Mouse (Mus musculus) midbrain, embryonic 11.5 days (tissue): ENCODE data around the gene Tmem30c. TPM values are rescaled to one million over a fixed set of nuclear protein-coding genes. Genes with fewer than 3 reads are reported as not detected.

Source experiments
- ATAC-seq: fragments of 200-750 bp; cut with Nextera tagmentation; 2 replicates; pipeline ENCODE4 v1.8.0; 2017; ENCODE audit warnings: moderate TSS enrichment, moderate library complexity; ENCODE audit not compliant: low FRiP score
- DNase-seq: peaks from one replicate; pipeline ENCODE4 v3.0.0; 2015; ENCODE audit warnings: low spot score; ENCODE audit errors: missing footprints
- H3K27ac ChIP-seq: fragments of 300-500 bp; sonication (generic); 2 replicates; pipeline ENCODE4 v1.5.1; 2014; ENCODE audit warnings: low read depth, low read length
- H3K27me3 ChIP-seq: fragments of 300-500 bp; sonication (generic); 2 replicates; pipeline ENCODE4 v1.6.1; 2014; ENCODE audit warnings: mild to moderate bottlenecking, low read length, moderate library complexity, mixed read lengths; ENCODE audit not compliant: control insufficient read depth, insufficient read depth
- H3K36me3 ChIP-seq: fragments of 300-500 bp; sonication (generic); 2 replicates; pipeline ENCODE4 v1.6.1; 2014; ENCODE audit warnings: mild to moderate bottlenecking, low read length, moderate library complexity, mixed read lengths; ENCODE audit not compliant: control insufficient read depth, insufficient read depth
- H3K4me1 ChIP-seq: fragments of 300-500 bp; sonication (generic); 2 replicates; pipeline ENCODE4 v1.6.1; 2014; ENCODE audit warnings: low read length; ENCODE audit not compliant: control insufficient read depth, insufficient read depth
- H3K4me2 ChIP-seq: fragments of 300-500 bp; sonication (generic); 2 replicates; pipeline ENCODE4 v1.6.1; 2014; ENCODE audit warnings: mild to moderate bottlenecking, moderate library complexity
- H3K4me3 ChIP-seq: fragments of 300-500 bp; sonication (generic); 2 replicates; pipeline ENCODE4 v1.5.1; 2014; ENCODE audit warnings: low read depth, low read length
- H3K9ac ChIP-seq: fragments of 300-500 bp; sonication (generic); 2 replicates; pipeline ENCODE4 v1.6.1; 2014; ENCODE audit warnings: low read length
- H3K9me3 ChIP-seq: fragments of 300-500 bp; sonication (generic); 2 replicates; pipeline ENCODE4 v1.6.1; 2016; ENCODE audit warnings: low read length; ENCODE audit not compliant: control insufficient read depth
- WGBS: fragments of 180-500 bp; shearing (Covaris S2); extraction: QIAGEN DNeasy Blood & Tissue Kit; methylation state at CpG from one replicate; pipeline ENCODE4 v1.1.7; 2014; 5-methylcytosine and 5-hydroxymethylcytosine counted together
- polyA plus RNA-seq: library from polyadenylated mRNA; unstranded; fragments of >200 nt; fragmentation: Nextera tagmentation; extraction: Ambion mirVana; gene quantifications from 2 replicates; pipeline ENCODE4 v1.2.1, GENCODE M21; 2014

Gene Tmem30c
- polyA plus RNA-seq, 1 experiment from 2014 or later: 0.10 TPM

GRCm38 (mm10) chr16:57302792-57303698 lies 10.4 kb upstream of the Tmem30c start:
- no peak for DNase-seq
- WGBS: 78% methylated on average over 25 of the region's 25 CpGs
- Histone ChIP-seq H3K4me3 (no peak overlapping the region), H3K36me3 (no peaks in the 10 kb centered on the region), H3K27ac (no peak overlapping the region), H3K27me3 (no peaks in the 10 kb centered on the region), H3K9me3 (no peaks in the 10 kb centered on the region), H3K4me1 (0 out of 2 replicates have a peak, but pooled peaks cover 2% of the 10 kb centered on the region), H3K4me2 (no peak overlapping the region), H3K9ac (no peak overlapping the region)
- ATAC-seq: no peak

- no peak overlapping the region for H3K4me3 ChIP-seq
- ATAC-seq: no peak
- H3K4me1 ChIP-seq: 0 out of 2 replicates have a peak, but pooled peaks cover 2% of the 10 kb centered on the region
- H3K27me3 ChIP-seq: no peaks in the 10 kb centered on the region
- no peaks in the 10 kb centered on the region for H3K9me3 ChIP-seq
- H3K9ac ChIP-seq: no peak overlapping the region
- no peaks in the 10 kb centered on the region for H3K36me3 ChIP-seq
- H3K27ac ChIP-seq: no peak overlapping the region
- 83% methylated on average over 9 of the region's 9 CpGs for WGBS
- no peak for DNase-seq
- no peak overlapping the region for H3K4me2 ChIP-seq
These were observed 8.9 kb upstream of the Tmem30c start for GRCm38 (mm10) chr16:57301512-57302115.

DNA sequence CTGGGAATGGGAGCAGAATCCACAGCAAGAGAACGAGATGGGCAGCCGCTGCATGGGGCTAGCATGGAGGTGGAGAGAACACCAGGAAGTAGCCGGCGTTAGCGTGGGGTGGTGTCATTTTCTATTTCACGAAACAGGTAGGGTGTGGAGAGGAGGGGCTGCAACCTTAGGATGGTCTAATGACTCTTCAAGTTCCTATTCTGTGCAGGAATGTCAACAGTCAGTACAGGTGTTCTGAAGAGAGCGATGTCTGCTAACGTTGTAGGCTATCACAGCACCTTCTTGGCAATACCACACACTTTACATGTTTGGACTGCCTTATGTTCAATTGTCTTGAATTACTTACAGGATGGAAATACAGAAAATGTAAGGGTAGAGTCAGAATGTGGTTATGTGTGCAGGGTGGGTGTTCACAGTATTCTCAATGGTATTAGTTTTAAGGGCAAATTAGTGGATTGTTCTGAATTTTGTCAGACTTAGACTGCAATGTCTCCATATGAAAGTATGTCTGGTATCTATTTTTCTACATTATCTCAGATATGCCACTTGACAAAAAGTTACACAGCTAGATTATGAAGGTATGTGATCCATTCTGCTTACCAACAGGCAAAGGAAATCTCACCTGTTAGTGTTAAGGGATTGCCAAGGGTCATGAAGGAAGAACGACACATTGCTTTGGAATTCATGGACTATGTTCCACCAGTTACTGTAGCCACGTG lies 2.7 kb upstream of the Tmem30c start:
- DNase-seq (no peak), ATAC-seq (no peak)
- no peaks in the 10 kb centered on the region for H3K36me3 ChIP-seq
- no peak overlapping the region for H3K4me3 ChIP-seq
- H3K9me3 ChIP-seq: no peaks in the 10 kb centered on the region
- H3K4me1 ChIP-seq: no peaks in the 10 kb centered on the region
- no peak overlapping the region for H3K9ac ChIP-seq
- no peak overlapping the region for H3K4me2 ChIP-seq
- no peaks in the 10 kb centered on the region for H3K27me3 ChIP-seq
- 89% methylated on average over 10 of the region's 10 CpGs for WGBS
- no peak overlapping the region for H3K27ac ChIP-seq

DNA sequence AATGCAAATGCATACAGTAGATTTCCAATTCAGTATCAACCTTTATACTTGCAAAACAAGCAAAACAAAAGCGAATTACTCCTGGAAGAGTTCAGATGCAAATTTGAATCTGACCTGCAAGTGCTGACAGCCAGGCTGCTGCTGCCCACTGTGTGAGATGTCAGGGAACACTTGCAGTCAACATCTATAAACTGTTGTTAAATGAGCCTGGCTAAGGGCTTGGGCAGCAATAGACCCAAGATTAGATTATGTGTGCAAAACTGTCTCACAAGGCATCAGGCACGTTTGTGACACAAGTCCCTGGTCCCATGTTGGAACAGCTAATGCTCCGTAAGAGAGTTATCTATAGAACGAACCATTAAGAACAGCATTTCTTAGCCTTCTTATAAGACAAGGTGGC lies 369 bp downstream of the Tmem30c start:
- no peak overlapping the region for H3K9ac ChIP-seq
- ATAC-seq (no peak), DNase-seq (no peak)
- no peak overlapping the region for H3K27ac ChIP-seq
- H3K9me3 ChIP-seq: no peaks in the 10 kb centered on the region
- no peaks in the 10 kb centered on the region for H3K4me1 ChIP-seq
- 63% methylated on average over 4 of the region's 4 CpGs for WGBS
- H3K4me3 ChIP-seq: no peak overlapping the region
- H3K4me2 ChIP-seq: no peak overlapping the region
- H3K27me3 ChIP-seq: no peaks in the 10 kb centered on the region
- H3K36me3 ChIP-seq: no peaks in the 10 kb centered on the region

- Histone ChIP-seq H3K9me3 (no peaks in the 10 kb centered on the region), H3K27ac (no peak overlapping the region), H3K36me3 (no peaks in the 10 kb centered on the region), H3K4me1 (no peaks in the 10 kb centered on the region), H3K4me2 (no peak overlapping the region), H3K27me3 (no peaks in the 10 kb centered on the region), H3K4me3 (no peak overlapping the region), H3K9ac (no peak overlapping the region)
- DNase-seq (no peak), ATAC-seq (no peak)
- WGBS: 89% methylated on average over 5 of the region's 5 CpGs
These were observed 969 bp downstream of the Tmem30c start for GRCm38 (mm10) chr16:57291696-57292095.

DNA sequence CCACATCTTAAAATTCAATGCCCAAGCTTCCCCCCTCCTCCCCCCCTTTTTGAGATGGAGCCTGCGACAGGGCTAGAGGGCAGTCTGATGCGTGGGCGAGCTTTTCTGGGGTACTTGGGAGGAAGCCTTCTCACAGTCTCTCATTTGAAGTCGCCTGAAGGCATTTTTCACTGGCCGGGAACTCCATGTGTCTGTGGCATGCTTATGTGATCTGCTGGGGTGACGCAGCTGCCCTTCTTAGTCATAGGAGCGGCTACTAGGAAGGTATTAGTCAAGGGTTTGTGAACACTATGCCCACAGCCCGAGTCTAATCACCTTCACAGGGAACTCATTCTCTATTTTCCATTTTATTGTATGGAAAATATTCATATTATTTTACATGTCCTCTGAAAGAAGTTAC lies 11.2 kb downstream of the Tmem30c start:
- H3K27ac ChIP-seq: no peak overlapping the region
- no peak overlapping the region for H3K4me3 ChIP-seq
- H3K9ac ChIP-seq: no peak overlapping the region
- H3K27me3 ChIP-seq: no peaks in the 10 kb centered on the region
- ATAC-seq: no peak
- no peaks in the 10 kb centered on the region for H3K9me3 ChIP-seq
- 89% methylated on average over 8 of the region's 8 CpGs for WGBS
- DNase-seq: no peak
- no peaks in the 10 kb centered on the region for H3K4me1 ChIP-seq
- no peaks in the 10 kb centered on the region for H3K36me3 ChIP-seq
- no peak overlapping the region for H3K4me2 ChIP-seq

DNA sequence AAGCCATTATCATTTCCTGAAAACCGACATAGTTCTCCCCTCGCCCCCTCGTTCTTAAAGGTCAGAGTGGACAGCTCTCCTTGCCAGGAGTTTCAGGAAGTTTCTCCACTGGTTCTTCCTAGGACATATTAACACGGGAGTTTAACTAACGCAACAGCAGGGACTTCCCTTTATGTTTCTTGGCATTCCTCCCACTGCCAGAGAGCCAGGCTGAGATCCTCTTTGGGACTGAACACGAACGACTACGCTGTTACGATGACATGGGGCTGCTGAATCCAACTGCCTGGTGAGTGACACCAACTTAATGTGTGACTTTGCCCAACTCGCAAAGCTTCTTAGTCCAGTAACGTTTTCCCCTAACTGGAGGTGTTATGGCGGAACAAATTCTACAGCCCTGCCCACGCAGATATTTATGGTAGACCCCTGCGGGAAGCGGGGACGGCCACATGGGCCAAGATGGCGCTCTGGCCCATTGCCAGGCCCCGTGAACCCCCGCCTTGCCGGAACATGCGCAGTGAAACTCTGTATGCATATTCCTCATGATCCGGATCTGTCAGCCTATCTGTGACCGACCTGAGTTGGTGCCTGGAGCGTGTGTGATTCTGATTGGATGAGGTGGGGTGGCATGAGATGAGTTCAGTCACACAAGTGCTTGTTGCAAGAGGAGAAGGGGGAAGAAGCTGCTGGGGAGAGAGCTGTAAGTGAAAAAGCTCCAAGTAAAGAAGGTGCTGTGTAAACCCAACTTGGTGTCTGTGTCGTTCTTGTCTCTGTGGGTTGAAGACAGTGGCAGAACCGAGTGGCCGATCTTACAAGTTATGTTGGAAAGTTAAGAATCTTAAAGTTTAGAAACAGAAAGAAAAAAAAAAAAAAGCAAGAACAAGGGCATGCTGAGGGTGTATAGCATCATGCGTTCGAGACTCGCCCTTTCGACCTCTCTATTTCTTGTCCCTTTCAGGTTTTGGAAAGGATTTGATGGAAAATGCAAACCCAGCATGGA lies 12.1 kb downstream of the Tmem30c start:
- no peak for ATAC-seq
- Histone ChIP-seq H3K27ac (no peak overlapping the region), H3K27me3 (no peaks in the 10 kb centered on the region), H3K36me3 (no peaks in the 10 kb centered on the region), H3K9ac (no peak overlapping the region), H3K9me3 (no peaks in the 10 kb centered on the region), H3K4me3 (no peak overlapping the region), H3K4me2 (no peak overlapping the region), H3K4me1 (no peaks in the 10 kb centered on the region)
- DNase-seq: no peak
- 92% methylated on average over 31 of the region's 31 CpGs for WGBS

- Histone ChIP-seq H3K9ac (no peak overlapping the region), H3K27ac (no peak overlapping the region), H3K4me1 (no peaks in the 10 kb centered on the region), H3K4me2 (no peak overlapping the region), H3K36me3 (no peaks in the 10 kb centered on the region), H3K9me3 (no peaks in the 10 kb centered on the region), H3K27me3 (no peaks in the 10 kb centered on the region), H3K4me3 (no peak overlapping the region)
- DNase-seq (no peak), ATAC-seq (no peak)
- 89% methylated on average over 10 of the region's 12 CpGs for WGBS
These were observed 13.6 kb downstream of the Tmem30c start for GRCm38 (mm10) chr16:57278976-57279626.
